Mouse (Mus musculus) ES-E14 (cell line): ENCODE measurements at regions not wholly inside any gene's neighbourhood (a gene's known extent, or its start where the extent isn't known, plus 50 kb on each side); places are given as distances from the start of the nearest gene placed in this dataset.

ENCODE experiments used
- DNase-seq: peaks from one replicate; pipeline ENCODE4 v3.0.0-alpha.2; 2013; ENCODE audit warnings: low read depth, low spot score
- H3K27ac ChIP-seq: 2 replicates; pipeline ENCODE4 v1.5.1; 2012; ENCODE audit warnings: low read depth, mild to moderate bottlenecking, low read length, moderate library complexity, mixed read lengths; ENCODE audit not compliant: poor library complexity, insufficient read depth, severe bottlenecking
- H3K36me3 ChIP-seq: 2 replicates; pipeline ENCODE4 v1.6.1; 2012; ENCODE audit warnings: mild to moderate bottlenecking, low read length, moderate library complexity, mixed read lengths; ENCODE audit not compliant: control insufficient read depth, poor library complexity, insufficient read depth, severe bottlenecking
- H3K4me1 ChIP-seq, 2 experiments: fragments of 150-350 bp in 1 of 2; sonication (generic) in 1 of 2; 2 replicates each; pipeline ENCODE4 v1.6.1; 2012; ENCODE audit warnings: low read length in 2 of 2, mild to moderate bottlenecking in 1 of 2, mixed read lengths in 1 of 2; ENCODE audit not compliant: control insufficient read depth in 2 of 2, insufficient read depth in 2 of 2, poor library complexity in 1 of 2
- H3K4me3 ChIP-seq, 2 experiments: fragments of 150-350 bp in 1 of 2; sonication (generic) in 1 of 2; 2 replicates each; pipeline ENCODE4 v1.5.1; 2012; ENCODE audit warnings: low read length in 2 of 2, low read depth in 1 of 2, mild to moderate bottlenecking in 1 of 2, mixed read lengths in 1 of 2; ENCODE audit not compliant: insufficient read depth in 1 of 2, poor library complexity in 1 of 2, severe bottlenecking in 1 of 2
- H3K9ac ChIP-seq: 2 replicates; pipeline ENCODE4 v1.6.1; 2012; ENCODE audit warnings: low read depth, mild to moderate bottlenecking, low read length, mixed read lengths; ENCODE audit not compliant: poor library complexity, insufficient read depth, severe bottlenecking
- H3K9me3 ChIP-seq: fragments of 150-350 bp; sonication (generic); 2 replicates; pipeline ENCODE4 v1.6.1; 2012; ENCODE audit warnings: low read depth, mild to moderate bottlenecking, low read length; ENCODE audit not compliant: control insufficient read depth, insufficient read depth
- CHD2 ChIP-seq: IDR thresholded peaks from 2 replicates; pipeline ENCODE4 v1.6.1; 2014; ENCODE audit warnings: mild to moderate bottlenecking, low read depth, low read length, inconsistent platforms
- HCFC1 ChIP-seq: IDR thresholded peaks from 2 replicates; pipeline ENCODE4 v1.6.1; 2012; ENCODE audit warnings: low read length, inconsistent platforms, borderline replicate concordance; ENCODE audit not compliant: insufficient read depth
- MAFK ChIP-seq: IDR thresholded peaks from 2 replicates; pipeline ENCODE4 v1.6.1; 2014; ENCODE audit warnings: mild to moderate bottlenecking, low read depth, low read length, inconsistent platforms; ENCODE audit not compliant: insufficient read depth
- ZC3H11A ChIP-seq: IDR thresholded peaks from 2 replicates; pipeline ENCODE4 v1.6.1; 2012; ENCODE audit warnings: low read depth, mild to moderate bottlenecking, inconsistent platforms, low read length, borderline replicate concordance
- ZNF384 ChIP-seq: IDR thresholded peaks from 2 replicates; pipeline ENCODE4 v1.6.1; 2012; ENCODE audit warnings: low read depth, low read length, inconsistent platforms
- in situ Hi-C, 2 experiments: fragments of 600-800 bp; cut with MboI; formaldehyde crosslinking; loops; one replicate each; pipeline ENCODE4 v1.15.1; 2025; ENCODE audit warnings: low sequenced_read_pairs in 2 of 2, inconsistent platforms in 1 of 2; ENCODE audit not compliant: unreplicated experiment in 2 of 2

DNA sequence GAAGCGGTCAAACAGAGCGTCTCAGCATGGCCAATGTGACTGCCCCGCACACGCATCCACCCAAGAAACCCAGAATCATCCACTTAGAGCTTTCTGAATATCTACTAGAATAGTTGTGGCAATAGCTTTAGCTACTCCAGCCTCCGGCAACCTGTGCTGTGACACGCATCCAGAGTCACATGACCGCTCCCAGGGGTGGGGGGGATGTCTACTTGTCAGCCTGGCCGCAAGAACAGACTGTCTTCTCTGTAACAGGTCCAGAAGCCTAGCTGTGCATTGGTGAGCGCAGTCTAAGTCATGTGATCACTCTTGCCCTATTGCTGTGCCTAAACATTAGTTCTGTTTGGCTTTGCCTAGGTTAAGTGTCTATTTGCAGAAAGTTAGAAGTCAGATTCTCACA lies 137.5 kb downstream of the Zfp706 start:
- in situ Hi-C loops, result no loop called here
- Histone ChIP-seq H3K4me1 (no peaks in the 10 kb centered on the region), H3K27ac (no peak overlapping the region), H3K36me3 (no peaks in the 10 kb centered on the region), H3K4me3 (no peak overlapping the region), H3K9ac (no peak overlapping the region), H3K9me3 (no peaks in the 10 kb centered on the region)
- no peak for DNase-seq
- TF ChIP-seq ZC3H11A (no peak), MAFK (no peak), HCFC1 (no peak), CHD2 (no peak), ZNF384 (no peak)

DNA sequence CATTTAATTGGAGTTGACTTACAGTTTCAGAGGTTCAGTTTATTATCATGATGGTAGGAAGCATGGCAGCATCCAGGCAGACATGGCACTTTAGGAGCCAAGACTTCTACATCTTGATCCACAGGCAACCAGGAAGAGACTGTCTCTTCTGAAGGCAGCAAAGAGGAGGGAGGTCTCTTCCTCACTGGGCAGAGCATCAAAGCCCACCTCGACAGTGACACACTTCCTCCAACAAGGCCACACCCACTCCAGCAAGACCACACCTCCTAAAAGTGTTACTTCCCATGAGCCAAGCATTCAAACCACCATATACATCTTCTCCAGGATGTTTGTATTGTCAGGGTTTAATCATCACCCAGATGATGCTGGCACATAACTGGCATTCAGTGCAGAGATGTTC lies 141.5 kb downstream of the Zfp706 start:
- Histone ChIP-seq H3K27ac (no peak overlapping the region), H3K36me3 (no peaks in the 10 kb centered on the region), H3K4me1 (no peaks in the 10 kb centered on the region), H3K4me3 (no peak overlapping the region), H3K9ac (no peak overlapping the region), H3K9me3 (no peaks in the 10 kb centered on the region)
- in situ Hi-C loops, result no loop called here
- TF ChIP-seq ZNF384 (no peak), ZC3H11A (no peak), MAFK (no peak), CHD2 (no peak), HCFC1 (no peak)
- DNase-seq, result no peak

DNA sequence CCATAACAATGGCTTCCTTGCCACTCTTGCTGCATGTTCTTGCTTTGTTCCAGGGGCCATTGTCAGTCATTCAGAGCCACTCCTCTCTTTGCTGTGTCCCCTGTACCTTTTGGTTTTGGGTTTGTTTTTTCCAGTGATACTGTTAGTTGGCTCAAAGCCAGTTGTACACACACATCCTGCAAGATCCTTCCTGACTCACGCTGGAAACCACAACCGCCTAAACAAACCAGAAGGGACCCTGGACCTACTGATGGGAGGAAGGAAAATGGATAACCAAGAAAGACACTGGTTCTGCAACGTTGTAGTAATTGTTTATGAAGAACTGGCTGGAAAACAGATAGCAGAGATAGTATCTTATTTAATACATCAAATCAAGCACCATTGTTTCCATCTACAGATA lies 142.2 kb downstream of the Zfp706 start:
- in situ Hi-C loops, result no loop called here
- TF ChIP-seq CHD2, result no peak
- TF ChIP-seq ZNF384, result no peak
- TF ChIP-seq MAFK, result no peak
- TF ChIP-seq ZC3H11A, result no peak
- TF ChIP-seq HCFC1, result no peak

DNA sequence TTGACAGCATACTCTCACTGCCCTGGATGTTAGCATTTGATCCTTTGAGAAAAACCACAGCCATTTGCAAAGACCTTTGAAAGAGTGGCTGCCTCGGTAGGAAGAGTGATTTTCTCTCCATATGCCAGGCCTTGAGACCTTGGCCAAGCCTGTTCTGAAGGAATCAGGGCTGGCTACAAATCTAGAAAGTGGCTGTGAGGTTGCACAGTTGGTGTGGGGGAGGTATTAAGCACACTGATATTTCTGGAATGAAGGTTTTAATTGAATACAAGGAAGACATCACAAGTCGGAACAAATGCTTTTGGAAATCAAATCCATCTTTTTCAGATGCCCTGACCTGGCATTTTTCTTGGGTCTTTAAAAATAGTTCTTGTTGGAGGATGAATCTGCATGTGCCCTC lies 143.5 kb downstream of the Zfp706 start:
- DNase-seq, result no peak

More for the DNA sequence above, 142.2 kb downstream of the Zfp706 start:
- Histone ChIP-seq H3K36me3 (no peaks in the 10 kb centered on the region), H3K4me3 (no peak overlapping the region), H3K9me3 (no peaks in the 10 kb centered on the region), H3K9ac (no peak overlapping the region), H3K4me1 (no peaks in the 10 kb centered on the region), H3K27ac (no peak overlapping the region)
- no peak for DNase-seq

DNA sequence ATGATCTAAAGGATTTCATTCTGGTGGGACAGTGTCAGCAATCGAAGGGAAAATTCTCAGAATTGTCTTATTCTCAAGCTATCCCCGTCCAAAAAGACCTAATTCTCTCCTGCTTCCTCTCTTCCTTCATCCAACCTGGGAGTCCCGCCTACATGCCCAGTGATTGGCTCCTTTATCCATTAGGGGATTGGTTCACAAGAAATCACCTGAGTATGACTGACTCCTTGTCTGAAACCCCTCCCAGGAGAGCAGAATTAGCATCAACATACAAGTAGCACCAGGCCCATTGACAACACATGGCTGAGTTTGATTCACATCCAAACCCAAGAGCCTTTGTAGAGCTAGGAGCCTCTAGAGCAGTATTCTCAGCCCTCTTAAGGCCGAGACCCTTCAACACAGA lies 148.9 kb downstream of the Zfp706 start:
- Histone ChIP-seq H3K4me3 (no peak overlapping the region), H3K9me3 (no peaks in the 10 kb centered on the region), H3K9ac (no peak overlapping the region), H3K36me3 (no peaks in the 10 kb centered on the region), H3K4me1 (peaks cover 3 to 8% of the 10 kb centered on the region in 2 experiments; a peak in 3 of 4 replicates), H3K27ac (no peak overlapping the region)
- in situ Hi-C loops, result no loop called here
- TF ChIP-seq ZC3H11A (no peak), HCFC1 (no peak), MAFK (no peak)
- DNase-seq, result peak; percentile 35

More for the DNA sequence above, 143.5 kb downstream of the Zfp706 start:
- Histone ChIP-seq H3K4me1 (no peaks in the 10 kb centered on the region; a peak in 1 of 4 replicates), H3K36me3 (no peaks in the 10 kb centered on the region), H3K4me3 (no peak overlapping the region), H3K9ac (no peak overlapping the region), H3K9me3 (no peaks in the 10 kb centered on the region), H3K27ac (no peak overlapping the region)
- in situ Hi-C loops, result no loop called here
- TF ChIP-seq MAFK, result no peak
- TF ChIP-seq ZC3H11A, result no peak
- no peak for TF ChIP-seq CHD2
- no peak for TF ChIP-seq HCFC1
- no peak for TF ChIP-seq ZNF384
